Mouse (Mus musculus) spleen, postnatal 4 days (tissue): Measurements from ENCODE around the gene Farsb.
"Not testable (repeated sequence)": the region's sequence is repeated elsewhere in the genome, so short reads cannot be mapped to it uniquely, and the experiment has no call there.

Experiments used
- DNase-seq, 2 experiments: peaks; one replicate each; pipeline ENCODE4 v3.0.0; 2022; ENCODE audit warnings: low spot score in 2 of 2

Farsb gene

DNA sequence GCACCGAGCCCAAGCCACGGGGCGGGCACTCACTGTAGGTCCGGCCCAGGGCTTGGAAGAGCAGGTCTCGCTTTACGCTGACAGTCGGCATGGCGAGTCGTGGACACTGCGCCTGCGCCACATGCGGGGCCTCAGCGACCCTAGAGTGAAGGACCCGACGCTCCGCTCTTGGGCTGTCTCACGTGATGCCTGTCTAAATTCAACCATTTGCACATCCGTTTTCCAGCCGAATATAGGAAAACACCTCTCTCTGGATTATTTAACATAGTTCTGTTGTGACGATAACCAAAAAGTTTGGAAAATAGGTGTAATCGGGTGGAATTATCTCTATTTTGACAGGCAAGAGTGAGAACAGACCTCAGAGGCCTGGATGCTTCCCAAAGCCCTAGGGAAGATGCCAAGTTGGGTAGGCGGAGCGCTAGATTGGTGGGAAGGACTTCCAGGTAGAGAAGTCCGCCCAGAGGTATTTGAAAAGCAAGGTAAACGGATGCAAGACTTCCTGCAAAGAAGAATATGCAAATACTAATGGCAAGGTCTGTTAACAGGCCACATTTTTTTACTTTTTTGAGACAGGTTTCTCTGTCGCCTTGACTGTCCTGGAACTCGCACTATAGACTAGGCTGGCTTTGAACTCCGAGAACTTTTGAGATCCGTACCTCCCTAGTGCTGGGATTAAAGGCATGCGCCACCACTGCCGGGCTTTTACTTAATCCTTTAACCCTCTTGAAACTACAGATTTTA, at the start of gene Farsb:
TSS of gene Farsb (minus strand) at position 146 of the 741 bp plus-strand sequence.
- DNase-seq = peak; percentile 88 to 94

GRCm38 (mm10) chr1:78538396-78538795, 49.7 kb upstream of the Farsb start:
- no peak for DNase-seq

DNA sequence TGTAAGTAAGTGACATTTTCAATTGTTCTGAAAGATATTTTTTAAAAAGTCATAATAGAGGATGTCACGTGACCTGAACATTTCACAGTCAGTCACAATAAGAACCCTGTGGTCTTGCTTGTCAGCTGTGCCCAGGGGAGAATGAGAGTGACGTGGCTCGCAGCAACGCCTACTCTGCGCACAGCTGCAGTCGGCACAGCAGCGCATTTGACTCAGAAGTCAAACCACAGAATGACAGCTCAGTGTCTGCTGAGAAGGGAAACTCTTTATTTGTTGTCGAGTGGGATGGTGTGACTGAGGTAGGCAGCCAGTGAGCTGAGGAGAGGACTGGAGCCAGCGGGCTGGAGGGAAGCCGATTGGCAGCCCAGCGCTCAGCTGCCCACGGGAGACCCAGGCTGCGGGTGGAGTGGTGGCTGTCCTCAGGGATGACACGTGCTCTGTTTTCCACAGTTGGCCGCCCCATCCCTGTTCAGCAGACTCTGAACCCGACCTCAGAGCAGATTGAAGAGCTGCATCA, 48.9 kb upstream of the Farsb start:
- peak; percentile 45 to 66 for DNase-seq

DNA sequence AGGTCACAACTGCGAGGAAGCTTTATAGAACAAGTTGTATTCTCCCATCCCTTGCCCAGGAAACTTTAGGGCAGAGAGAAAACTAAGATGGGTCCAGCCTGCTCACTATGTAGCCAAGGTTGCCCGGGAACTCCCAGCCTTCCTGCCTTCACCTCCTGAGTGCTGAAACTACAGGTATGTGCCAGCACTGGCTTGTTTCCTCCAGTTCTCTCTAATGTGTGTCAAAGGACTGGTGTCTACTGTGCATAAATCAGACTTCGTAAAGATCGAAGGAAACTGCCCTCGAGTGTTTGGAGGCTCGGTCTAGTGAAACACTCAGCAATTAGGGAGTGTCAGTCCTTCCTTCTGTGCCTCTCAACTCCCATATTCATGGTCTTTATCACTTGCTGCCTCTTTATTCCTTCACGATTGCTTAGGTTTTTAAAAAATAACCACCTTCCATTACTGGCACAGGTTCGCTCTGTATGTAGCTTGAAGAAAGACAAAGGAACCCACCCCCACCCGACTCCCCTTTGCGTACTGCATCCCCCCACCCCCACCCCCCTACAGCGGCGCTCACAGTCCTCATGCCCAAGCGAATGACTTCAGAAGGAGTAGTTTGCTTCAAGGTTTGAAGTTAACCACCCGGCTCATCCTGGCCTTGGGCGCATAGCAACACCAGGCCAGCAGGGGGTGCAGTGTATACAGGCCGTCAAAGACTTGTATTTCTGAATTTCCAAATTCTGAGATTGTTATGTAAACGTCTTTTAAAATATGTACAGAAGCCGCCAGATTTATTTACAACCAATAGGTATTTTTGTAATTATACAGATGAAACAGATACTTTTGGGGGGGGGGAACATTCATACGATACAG, 47.8 kb upstream of the Farsb start:
- DNase-seq = peak; percentile 53 to 81

GRCm38 (mm10) chr1:78534428-78535150, 45.9 kb upstream of the Farsb start:
- DNase-seq = no peak

- DNase-seq = no peak
Measured at GRCm38 (mm10) chr1:78532184-78532800, 43.6 kb upstream of the Farsb start.

- DNase-seq = no peak
Measured at GRCm38 (mm10) chr1:78530500-78531215, 42.0 kb upstream of the Farsb start.

DNA sequence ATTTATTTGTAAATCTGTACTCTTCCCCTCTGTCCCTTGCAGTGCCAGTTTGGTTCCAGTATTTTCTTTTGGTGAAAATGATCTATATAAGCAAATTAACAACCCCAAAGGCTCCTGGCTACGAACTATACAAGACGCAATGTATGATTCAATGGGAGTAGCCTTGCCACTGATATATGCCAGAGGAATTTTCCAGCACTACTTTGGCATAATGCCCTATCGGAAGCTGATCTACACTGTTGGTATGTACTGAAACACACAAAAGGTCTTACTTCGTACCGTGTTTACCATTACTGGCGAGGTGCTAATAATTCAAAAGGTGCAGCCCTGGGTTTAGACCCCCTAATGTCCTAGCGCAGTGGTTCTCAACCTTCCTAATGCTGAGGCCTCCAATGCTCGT, 40.3 kb upstream of the Farsb start:
- DNase-seq = no peak

GRCm38 (mm10) chr1:78528356-78528755, 39.7 kb upstream of the Farsb start:
- no peak for DNase-seq

DNA sequence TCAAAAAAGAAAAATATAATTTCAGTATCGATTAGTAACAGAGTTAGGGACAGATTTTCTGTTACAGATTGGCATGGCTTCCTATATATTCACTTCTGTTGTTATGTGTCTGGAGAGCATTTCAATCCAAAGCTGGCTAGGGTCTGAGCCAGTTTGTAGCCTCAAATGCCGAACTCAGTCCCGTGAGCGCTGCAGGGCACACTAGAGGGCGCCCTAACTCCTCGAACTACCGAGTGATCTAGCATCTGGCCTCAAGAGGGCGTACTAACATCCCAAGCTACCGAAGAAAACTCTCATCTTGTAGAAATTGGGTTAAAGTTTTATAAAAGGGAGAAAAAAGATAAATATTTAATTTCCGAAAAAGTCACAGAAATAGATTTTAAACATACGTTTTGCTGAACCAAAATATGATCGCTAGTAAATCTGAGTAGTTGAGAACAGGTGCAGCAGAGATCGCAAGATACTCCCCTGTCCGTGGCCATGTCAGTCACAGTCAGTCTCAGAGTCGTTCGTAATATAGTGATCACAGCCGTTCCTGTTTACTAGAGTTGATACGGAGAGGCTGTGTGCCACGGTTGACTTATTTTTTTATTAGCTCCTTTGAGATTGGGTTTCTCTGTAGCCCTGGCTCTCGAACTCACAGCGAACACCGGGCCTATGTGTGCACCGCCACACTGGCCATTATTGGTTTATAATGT, 36.6 kb upstream of the Farsb start:
- DNase-seq = peak; percentile 44 to 73

- no peak for DNase-seq
Measured at GRCm38 (mm10) chr1:78518907-78519306, 30.2 kb upstream of the Farsb start.

GRCm38 (mm10) chr1:78512756-78513155, 24.1 kb upstream of the Farsb start:
- DNase-seq = no peak

- no peak for DNase-seq
Measured at GRCm38 (mm10) chr1:78511621-78512160, 23.0 kb upstream of the Farsb start, which contains the start of gene BC035947. Gene BC035947, minus strand, starts transcription at chr1:78512158.

- DNase-seq = no peak
Measured at GRCm38 (mm10) chr1:78510862-78511261, 22.2 kb upstream of the Farsb start, which contains the start of gene Mogat1. Gene Mogat1, plus strand, starts transcription at chr1:78510991.

DNA sequence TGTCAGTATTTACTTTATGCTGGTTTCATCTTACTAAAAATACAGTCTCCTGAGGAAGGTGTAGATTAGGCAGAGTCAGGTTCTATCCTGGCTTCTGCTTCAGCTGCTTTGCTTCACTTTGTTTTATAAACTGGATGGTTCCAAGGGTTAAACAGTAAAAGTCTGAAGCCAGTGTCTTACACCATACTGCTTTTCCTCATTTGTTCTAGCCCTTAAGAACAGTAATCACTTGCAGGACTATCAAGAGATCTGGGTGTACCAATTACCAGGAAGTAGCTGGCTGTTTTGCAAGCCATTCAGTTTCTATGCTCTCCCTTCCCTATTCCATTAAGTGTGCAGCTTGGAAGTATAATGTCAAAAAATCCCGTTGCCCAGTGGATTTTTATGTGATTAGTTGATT, 18.4 kb upstream of the Farsb start:
- no peak for DNase-seq

GRCm38 (mm10) chr1:78502527-78502926, 13.8 kb upstream of the Farsb start:
- no peak for DNase-seq

DNA sequence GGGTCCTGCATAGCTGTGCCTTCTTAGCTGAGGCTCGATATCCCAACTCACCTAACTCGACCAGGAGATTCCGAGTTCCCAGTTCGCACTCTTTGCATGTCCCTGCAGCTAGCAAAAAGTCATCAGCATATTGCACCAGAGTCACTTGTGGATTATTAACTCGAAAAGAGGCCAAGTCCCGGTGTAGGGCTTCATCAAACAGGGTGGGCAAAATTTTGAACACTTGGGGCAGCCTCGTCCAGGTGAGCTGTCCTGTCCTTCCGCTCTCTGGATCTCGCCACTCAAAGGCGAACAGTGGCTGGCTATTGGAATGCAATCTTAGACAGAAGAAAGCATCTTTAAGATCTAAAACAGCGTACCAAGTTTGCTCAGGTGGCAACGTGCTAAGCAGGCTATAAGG, 13.2 kb upstream of the Farsb start:
- DNase-seq = not testable (repeated sequence)

DNA sequence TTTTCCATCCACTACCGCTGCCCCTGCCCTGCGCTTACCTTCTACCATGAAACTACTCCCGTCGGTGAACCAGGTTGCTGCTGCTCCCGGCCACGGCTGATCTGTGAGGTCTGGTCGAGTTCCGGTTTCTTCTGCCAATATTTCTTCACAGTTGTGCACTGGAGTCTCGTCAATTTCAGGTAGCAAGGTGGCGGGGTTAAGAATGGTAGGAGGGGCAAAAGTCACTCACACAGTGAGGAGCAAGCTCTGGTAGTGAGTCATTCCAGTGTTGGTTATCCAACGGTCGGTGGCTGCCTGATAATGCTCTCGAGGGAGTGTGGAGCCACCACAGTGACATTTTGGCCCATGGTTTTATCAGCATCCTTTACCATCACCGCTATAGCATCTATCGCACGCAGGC, 12.3 kb upstream of the Farsb start:
- DNase-seq = no peak

- no peak for DNase-seq
Measured at GRCm38 (mm10) chr1:78490143-78490542, 1.4 kb upstream of the Farsb start.

DNA sequence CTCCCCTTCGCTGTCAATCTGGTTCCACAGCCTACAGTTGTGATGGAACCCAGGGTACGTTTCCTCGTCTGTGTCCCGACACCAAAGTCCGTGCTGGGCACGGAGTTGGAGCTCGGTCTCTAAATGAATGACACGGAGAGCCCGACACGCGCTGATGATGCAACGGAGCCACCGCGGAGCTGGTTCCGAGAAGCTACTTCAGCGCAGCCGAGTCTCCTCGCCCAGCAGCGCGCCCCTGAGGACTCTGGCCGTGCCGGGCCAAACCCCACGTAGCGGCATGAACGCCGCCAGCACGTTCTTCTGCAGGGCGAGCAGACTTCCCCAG, 308 bp downstream of the Farsb start:
- no peak for DNase-seq
